Mouse (Mus musculus) heart, postnatal 0 days (tissue): ENCODE data around the gene Hrnr. TPM values are rescaled to one million over a fixed set of nuclear protein-coding genes. Genes with fewer than 3 reads are reported as not detected.
A peak's percentile ranks its signal among the peaks of the same experiment; 100 is the strongest.

Source experiments
- ATAC-seq: fragments of 200-750 bp; cut with Nextera tagmentation; 2 replicates; pipeline ENCODE4 v1.8.0; 2017; ENCODE audit warnings: low read depth, moderate number of reproducible peaks, moderate library complexity; ENCODE audit not compliant: insufficient read depth
- DNase-seq: peaks from one replicate; pipeline ENCODE4 v3.0.0-alpha.2; 2016; ENCODE audit warnings: low spot score
- H3K27ac ChIP-seq: fragments of 300-500 bp; sonication (generic); 2 replicates; pipeline ENCODE4 v1.5.1; 2014; ENCODE audit warnings: low read depth, mild to moderate bottlenecking
- H3K27me3 ChIP-seq: fragments of 300-500 bp; sonication (generic); 2 replicates; pipeline ENCODE4 v1.6.1; 2014; ENCODE audit warnings: low read length, mixed read lengths; ENCODE audit not compliant: control insufficient read depth, insufficient read depth
- H3K36me3 ChIP-seq: fragments of 300-500 bp; sonication (generic); replicated peaks from 2 replicates; pipeline ENCODE4 v1.6.1; 2014; ENCODE audit warnings: low read length, mixed read lengths; ENCODE audit not compliant: control insufficient read depth, insufficient read depth
- H3K4me1 ChIP-seq: fragments of 300-500 bp; sonication (generic); 2 replicates; pipeline ENCODE4 v1.6.1; 2014; ENCODE audit warnings: antibody characterized with exemption; ENCODE audit not compliant: control insufficient read depth, insufficient read depth
- H3K4me2 ChIP-seq: fragments of 300-500 bp; sonication (generic); 2 replicates; pipeline ENCODE4 v1.6.1; 2014; ENCODE audit warnings: low read depth, mild to moderate bottlenecking, low read length, moderate library complexity
- H3K4me3 ChIP-seq: fragments of 300-500 bp; sonication (generic); 2 replicates; pipeline ENCODE4 v1.5.1; 2014; ENCODE audit warnings: low read depth, low read length
- H3K9ac ChIP-seq: fragments of 300-500 bp; sonication (generic); replicated peaks from 2 replicates; pipeline ENCODE4 v1.6.1; 2014; ENCODE audit warnings: low read depth, low read length, mixed read lengths
- H3K9me3 ChIP-seq: fragments of 300-500 bp; sonication (generic); replicated peaks from 2 replicates; pipeline ENCODE4 v1.6.1; 2016; ENCODE audit warnings: low read length; ENCODE audit not compliant: control insufficient read depth
- CTCF ChIP-seq: IDR thresholded peaks from 2 replicates; pipeline ENCODE4 v1.5.1; 2016; ENCODE audit warnings: antibody characterized with exemption, control low read depth, low read depth
- EP300 ChIP-seq: IDR thresholded peaks from 2 replicates; pipeline ENCODE4 v1.6.1; 2016; ENCODE audit warnings: antibody characterized with exemption, low read depth
- WGBS: fragments of 180-500 bp; shearing (Covaris S2); extraction: QIAGEN DNeasy Blood & Tissue Kit; methylation state at CpG from one replicate; pipeline ENCODE4 v1.1.7; 2014; 5-methylcytosine and 5-hydroxymethylcytosine counted together
- polyA plus RNA-seq: library from polyadenylated mRNA; unstranded; fragments of >200 nt; fragmentation: Nextera tagmentation; extraction: Ambion mirVana; gene quantifications from 2 replicates; pipeline ENCODE4 v1.2.1, GENCODE M21; 2015
- total RNA-seq: library from RNA; depleted of rRNA; stranded (reverse); fragments of >200 nt; gene quantifications from 2 replicates; pipeline ENCODE4 v1.2.3, GENCODE M21; 2014; ENCODE audit warnings: low replicate concordance

The Hrnr gene
- total and polyA plus RNA-seq, 2 experiments from 2014 or later, result not detected

GRCm38 (mm10) chr3:93311371-93311770 lies 8.2 kb upstream of the Hrnr start:
- WGBS, result 65% methylated on average over 3 of the region's 3 CpGs

GRCm38 (mm10) chr3:93314388-93314787 lies 5.2 kb upstream of the Hrnr start:
- Histone ChIP-seq H3K9ac (no peak overlapping the region), H3K4me3 (no peak overlapping the region), H3K4me2 (no peak overlapping the region), H3K27me3 (no peaks in the 10 kb centered on the region), H3K9me3 (no peaks in the 10 kb centered on the region), H3K36me3 (no peaks in the 10 kb centered on the region), H3K4me1 (no peaks in the 10 kb centered on the region), H3K27ac (no peak overlapping the region)
- ATAC-seq, result no peak
- TF ChIP-seq EP300 (no peak), CTCF (peak; percentile 25; the same call in 1 of the 2 replicates)
- WGBS, result 78% methylated on average over 1 of the region's 1 CpGs
- no peak for DNase-seq

More at GRCm38 (mm10) chr3:93311371-93311770, 8.2 kb upstream of the Hrnr start:
- DNase-seq, result no peak
- ATAC-seq, result no peak
- H3K27me3 ChIP-seq, result no peaks in the 10 kb centered on the region
- no peak overlapping the region for H3K9ac ChIP-seq
- no peak overlapping the region for H3K4me2 ChIP-seq
- TF ChIP-seq CTCF (no peak), EP300 (no peak)
- H3K27ac ChIP-seq, result no peak overlapping the region
- H3K4me3 ChIP-seq, result no peak overlapping the region
- no peaks in the 10 kb centered on the region for H3K9me3 ChIP-seq
- no peaks in the 10 kb centered on the region for H3K36me3 ChIP-seq
- no peaks in the 10 kb centered on the region for H3K4me1 ChIP-seq

GRCm38 (mm10) chr3:93337749-93338148 lies 18.2 kb downstream of the Hrnr start:
- no peaks in the 10 kb centered on the region for H3K9me3 ChIP-seq
- no peak overlapping the region for H3K27ac ChIP-seq
- TF ChIP-seq CTCF (no peak), EP300 (no peak)

DNA sequence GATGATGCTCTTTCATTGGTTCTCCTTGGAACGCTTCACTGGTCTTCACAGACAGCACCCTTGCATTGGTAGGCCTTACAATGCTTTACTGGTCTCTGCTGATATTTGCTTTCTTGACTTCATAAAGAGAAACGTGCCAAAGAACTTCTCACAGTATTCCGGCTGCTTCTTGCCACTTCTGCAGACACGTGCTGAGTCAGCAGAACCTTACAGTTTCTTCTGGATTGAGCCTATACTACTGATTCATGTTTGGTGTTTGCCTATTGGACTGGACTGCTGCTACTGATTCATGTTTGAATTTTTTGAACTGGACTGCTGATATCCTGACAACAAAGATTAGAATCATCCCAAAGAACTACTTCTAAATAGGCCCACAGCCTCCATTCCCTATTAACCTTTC lies 20.5 kb downstream of the Hrnr start:
- WGBS, result 80% methylated on average over 4 of the region's 4 CpGs
- no peaks in the 10 kb centered on the region for H3K27me3 ChIP-seq
- no peaks in the 10 kb centered on the region for H3K9me3 ChIP-seq
- DNase-seq (no peak), ATAC-seq (no peak)
- no peak overlapping the region for H3K9ac ChIP-seq
- no peaks in the 10 kb centered on the region for H3K36me3 ChIP-seq
- H3K4me1 ChIP-seq, result no peaks in the 10 kb centered on the region
- no peak overlapping the region for H3K4me3 ChIP-seq
- TF ChIP-seq CTCF, result no peak
- no peak for TF ChIP-seq EP300
- H3K4me2 ChIP-seq, result no peak overlapping the region
- H3K27ac ChIP-seq, result no peak overlapping the region

More at GRCm38 (mm10) chr3:93337749-93338148, 18.2 kb downstream of the Hrnr start:
- H3K9ac ChIP-seq, result no peak overlapping the region
- no peaks in the 10 kb centered on the region for H3K36me3 ChIP-seq
- ATAC-seq (no peak), DNase-seq (no peak)
- no peak overlapping the region for H3K4me2 ChIP-seq
- H3K4me3 ChIP-seq, result no peak overlapping the region
- no peaks in the 10 kb centered on the region for H3K4me1 ChIP-seq
- H3K27me3 ChIP-seq, result no peaks in the 10 kb centered on the region

DNA sequence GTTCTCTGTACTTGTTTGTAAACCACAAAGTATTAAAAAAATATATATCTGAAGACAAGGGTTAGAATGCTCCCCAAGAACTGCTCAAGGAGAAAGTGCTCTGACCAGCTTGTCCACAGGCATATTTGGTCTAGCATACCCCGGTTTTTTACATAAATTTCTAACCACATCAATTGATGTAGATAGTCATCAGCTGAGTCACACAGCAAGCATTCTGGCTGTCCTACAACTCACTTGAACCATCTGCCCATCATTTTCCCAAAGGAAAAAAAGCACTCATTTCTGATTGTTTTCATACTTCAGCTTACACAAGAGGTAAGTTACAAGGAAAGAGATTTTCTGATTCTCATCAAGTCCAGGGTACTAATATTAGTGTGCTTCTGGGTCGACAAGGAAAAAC lies 27.3 kb downstream of the Hrnr start:
- H3K4me3 ChIP-seq, result no peak overlapping the region
- no peaks in the 10 kb centered on the region for H3K9me3 ChIP-seq
- H3K4me2 ChIP-seq, result no peak overlapping the region
- H3K4me1 ChIP-seq, result no peaks in the 10 kb centered on the region
- TF ChIP-seq EP300, result no peak
- no peak for TF ChIP-seq CTCF
- H3K27ac ChIP-seq, result no peak overlapping the region
- ATAC-seq, result no peak
- WGBS, result 65% methylated on average over 2 of the region's 2 CpGs
- H3K9ac ChIP-seq, result no peak overlapping the region
- no peaks in the 10 kb centered on the region for H3K27me3 ChIP-seq
- no peaks in the 10 kb centered on the region for H3K36me3 ChIP-seq
- DNase-seq, result no peak

DNA sequence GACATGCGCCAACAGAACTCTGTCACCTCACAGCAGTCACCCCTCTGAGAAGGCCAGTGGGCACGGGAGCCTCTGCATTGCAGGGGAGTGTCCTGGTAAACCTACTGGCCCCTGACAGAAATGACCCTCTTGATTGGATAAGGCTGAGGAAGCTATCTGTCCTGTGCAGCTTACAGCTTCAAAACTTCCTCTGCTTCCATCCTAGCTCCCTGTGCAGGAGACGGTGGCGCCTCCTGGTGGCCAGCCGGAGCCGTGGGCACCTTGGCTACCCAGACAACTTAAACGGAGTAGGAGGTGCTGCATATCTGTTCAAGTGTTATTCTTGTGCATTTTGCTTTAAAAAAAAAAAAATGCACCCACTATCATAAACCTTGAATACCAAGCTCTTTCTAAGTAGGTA lies 40.5 kb downstream of the Hrnr start:
- 16% methylated on average over 7 of the region's 7 CpGs for WGBS
- TF ChIP-seq EP300 (no peak), CTCF (peak; percentile 68)
- Histone ChIP-seq H3K4me1 (no peaks in the 10 kb centered on the region), H3K4me3 (no peak overlapping the region), H3K9me3 (no peaks in the 10 kb centered on the region), H3K9ac (no peak overlapping the region), H3K36me3 (no peaks in the 10 kb centered on the region), H3K27ac (no peak overlapping the region), H3K27me3 (0 out of 2 replicates have a peak, but pooled peaks cover 7% of the 10 kb centered on the region), H3K4me2 (no peak overlapping the region)
- ATAC-seq (0 out of 2 replicates have a peak, but pooled peaks have one; percentile 41), DNase-seq (peak; percentile 8)
